In genomic region chr5:126705871-126706270, GRCm38 (mm10) we compare ENCODE assay signal across 18 mouse cellular contexts.
DNase-seq lines count a peak whose midpoint lies in the region; ATAC-seq and TF ChIP-seq lines count a peak whose summit lies in the region.
"Had no signal": no experiment of that assay in that cellular context is flagged by ENCODE, and none has a peak within 500 bp of the region (broad histone marks: within the 10 kb centered on the region; RNA-seq: fewer than 3 reads in every experiment).

No protein-coding gene starts in this region.

- no peak overlapping the region for H3K27ac ChIP-seq in heart, adult 2 months
- no peak overlapping the region for H3K27ac ChIP-seq in heart, embryonic 14.5 days (replicated peaks in 1 of 2; ENCODE audit: control insufficient read depth in 1 of 2, insufficient read depth in 1 of 2, low read depth in 2 of 2, low read length in 2 of 2)
- H3K27ac ChIP-seq: embryonic facial prominence, embryonic 12.5 days; forebrain, embryonic 12.5 days; heart, embryonic 10.5 days; hindbrain, embryonic 15.5 days had no signal

- no peaks in the 10 kb centered on the region for H3K9me3 ChIP-seq in heart, embryonic 14.5 days (ENCODE audit: control insufficient read depth, low read length)
- H3K9me3 ChIP-seq: embryonic facial prominence, embryonic 12.5 days; forebrain, embryonic 12.5 days; heart, embryonic 10.5 days; hindbrain, embryonic 15.5 days had no signal

- DNase-seq in heart, adult 11 months, result peak; percentile 55
- no peak for DNase-seq in heart, adult 2 months
- no peak for DNase-seq in heart, postnatal 4 days
- peak; percentile 28 to 47 for DNase-seq in right cerebral cortex, postnatal 10 days (ENCODE audit: low spot score in 2 of 2)
- no peak for DNase-seq in right cerebral cortex, adult 2 months (ENCODE audit: low spot score in 2 of 2)
- DNase-seq in spleen, postnatal 10 days (ENCODE audit: low spot score in 2 of 2), result no peak
- DNase-seq: adrenal gland, postnatal 10 days; cerebellum, adult 11-12 months; cerebellum, adult 9-10 months; cerebellum, postnatal 25 days; gastrocnemius, postnatal 14 days; heart, postnatal 14 days had no signal

- no peaks in the 10 kb centered on the region for H3K36me3 ChIP-seq in heart, adult 2 months (ENCODE audit: control insufficient read depth, insufficient read depth, low read length)
- no peaks in the 10 kb centered on the region for H3K36me3 ChIP-seq in heart, embryonic 14.5 days (ENCODE audit: control insufficient read depth, insufficient read depth, low read length)
- H3K36me3 ChIP-seq: embryonic facial prominence, embryonic 12.5 days; forebrain, embryonic 12.5 days; heart, embryonic 10.5 days; hindbrain, embryonic 15.5 days had no signal

- ATAC-seq in heart, embryonic 14.5 days (ENCODE audit: insufficient number of reproducible peaks, insufficient read depth, low FRiP score, low read depth), result no peak
- ATAC-seq: forebrain, embryonic 16.5 days had no signal

- H3K4me3 ChIP-seq in heart, adult 2 months, result no peak overlapping the region
- no peak overlapping the region for H3K4me3 ChIP-seq in heart, embryonic 14.5 days (ENCODE audit: control insufficient read depth in 1 of 2, insufficient read depth in 1 of 2, low read depth in 1 of 2, low read length in 2 of 2)
- H3K4me3 ChIP-seq: embryonic facial prominence, embryonic 12.5 days; forebrain, embryonic 12.5 days; hindbrain, embryonic 15.5 days had no signal

- WGBS in heart, adult 2 months, result 40% methylated on average over 11 of the region's 11 CpGs
- WGBS in heart, embryonic 14.5 days, result 26% methylated on average over 11 of the region's 11 CpGs

- no peak overlapping the region for H3K9ac ChIP-seq in heart, adult 2 months (ENCODE audit: low read depth, low read length)
- H3K9ac ChIP-seq in heart, embryonic 14.5 days (ENCODE audit: low read length), result no peak overlapping the region
- H3K9ac ChIP-seq: embryonic facial prominence, embryonic 12.5 days; forebrain, embryonic 12.5 days; hindbrain, embryonic 15.5 days had no signal

- 0 out of 2 replicates have a peak overlapping the region, but pooled peaks have one; percentile 40 for H3K4me2 ChIP-seq in heart, embryonic 14.5 days (ENCODE audit: low read length)
- H3K4me2 ChIP-seq: embryonic facial prominence, embryonic 12.5 days; forebrain, embryonic 12.5 days; hindbrain, embryonic 15.5 days had no signal

- no peak for TF ChIP-seq CTCF in heart, adult 2 months (IDR thresholded peaks at IDR 0.05)

- no peaks in the 10 kb centered on the region for H3K79me2 ChIP-seq in heart, adult 2 months (replicated peaks; ENCODE audit: control insufficient read depth, insufficient read depth, low read length)

- TF ChIP-seq POLR2A in heart, adult 2 months (IDR thresholded peaks at IDR 0.05; ENCODE audit: insufficient read depth, low read depth, low read length), result no peak

- H3K4me1 ChIP-seq in heart, adult 2 months (ENCODE audit: control insufficient read depth, insufficient read depth, low read length), result no peaks in the 10 kb centered on the region
- H3K4me1 ChIP-seq in heart, embryonic 14.5 days (ENCODE audit: control insufficient read depth in 2 of 2, insufficient read depth in 2 of 2, low read length in 2 of 2), result no peaks in the 10 kb centered on the region
- H3K4me1 ChIP-seq: embryonic facial prominence, embryonic 12.5 days; forebrain, embryonic 12.5 days; heart, embryonic 10.5 days; hindbrain, embryonic 15.5 days had no signal

- intact Hi-C loops in heart, adult 2 months (cut with DNase I), result no loop called here

- TF ChIP-seq EP300 in heart, adult 2 months (IDR thresholded peaks at IDR 0.05; ENCODE audit: insufficient read depth, low read depth, low read length), result no peak

- H3K27me3 ChIP-seq in heart, adult 2 months (ENCODE audit: control insufficient read depth, insufficient read depth, low read length), result no peaks in the 10 kb centered on the region
- H3K27me3 ChIP-seq in heart, embryonic 14.5 days (ENCODE audit: control insufficient read depth, insufficient read depth, low read length), result 0 out of 2 replicates have a peak, but pooled peaks cover 5% of the 10 kb centered on the region
- H3K27me3 ChIP-seq: embryonic facial prominence, embryonic 12.5 days; forebrain, embryonic 12.5 days; hindbrain, embryonic 15.5 days had no signal

Comparison
In these comparisons a context has a peak if more than half of its experiments do, and no peak if none do; other contexts are left out.
1. DNase-seq: peak in heart, adult 11 months (single experiment) and right cerebral cortex, postnatal 10 days (2 of 2); none in heart, adult 2 months (0 of 2), heart, postnatal 4 days (single experiment), right cerebral cortex, adult 2 months (0 of 2) and spleen, postnatal 10 days (0 of 2).